Mouse (Mus musculus) inflammation-experienced regulatory T-cells (primary cell): Measurements from ENCODE around the gene Gm5142. TPM values are rescaled to one million over a fixed set of nuclear protein-coding genes. Genes with fewer than 3 reads are reported as not detected.

Source experiments
- polyA plus RNA-seq, 2 experiments: library from polyadenylated mRNA; unstranded; fragments of 100-300 nt; shearing (Covaris generic); gene quantifications; one replicate each; pipeline ENCODE4 v1.2.1; 2017

Gene Gm5142
- polyA plus RNA-seq = not detected

GRCm38 (mm10) chr14:59178649-59179048 is at the start of gene Gm5142:
Gene Gm5142, minus strand, starts transcription at chr14:59178749.

GRCm38 (mm10) chr14:59200711-59201603 is 22.4 kb upstream of the Gm5142 start, which contains the start of gene Rcbtb1:
Gene Rcbtb1, plus strand, starts transcription at chr14:59201209.

GRCm38 (mm10) chr14:59142793-59143192 is 35.8 kb downstream of the Gm5142 start, which contains the start of gene 1700129C05Rik:
Gene 1700129C05Rik, minus strand, starts transcription at chr14:59142893.

Other genes with a start within 250 kb of the Gm5142 start
- under 1 TPM in 1 of 2 experiments, not detected in 1; 0.53 TPM for gene 1700129C05Rik, start 35.9 kb downstream of the Gm5142 start, polyA plus RNA-seq
- gene Rcbtb1, start 22.5 kb upstream of the Gm5142 start, polyA plus RNA-seq = 10 to 100 TPM; 59.4 to 86.4 TPM
- 1 to 10 TPM; 5.9 to 8.1 TPM for gene Gm6904, start 81.5 kb upstream of the Gm5142 start, polyA plus RNA-seq
- gene Phf11a, start 118.8 kb upstream of the Gm5142 start, polyA plus RNA-seq = 10 to 100 TPM; 22.7 to 35.5 TPM
- gene Phf11b, start 162.6 kb upstream of the Gm5142 start, polyA plus RNA-seq = 100 to 1,000 TPM; 154 to 172 TPM
- 10 to 100 TPM; 11.0 to 15.2 TPM for gene Phf11d, start 186.7 kb upstream of the Gm5142 start, polyA plus RNA-seq
- 10 to 100 TPM; 17.9 to 18.1 TPM for gene Phf11c, start 216.6 kb upstream of the Gm5142 start, polyA plus RNA-seq